Mouse (Mus musculus): ENCODE measurements around the gene Amt. TPM values are rescaled to one million over a fixed set of nuclear protein-coding genes. Genes with fewer than 3 reads are reported as not detected.

Gene Amt
- 12.9 and 15.3 TPM in 2 replicates for polyA plus RNA-seq (2014; fragmentation: Nextera tagmentation; extraction: Ambion mirVana)

DNA sequence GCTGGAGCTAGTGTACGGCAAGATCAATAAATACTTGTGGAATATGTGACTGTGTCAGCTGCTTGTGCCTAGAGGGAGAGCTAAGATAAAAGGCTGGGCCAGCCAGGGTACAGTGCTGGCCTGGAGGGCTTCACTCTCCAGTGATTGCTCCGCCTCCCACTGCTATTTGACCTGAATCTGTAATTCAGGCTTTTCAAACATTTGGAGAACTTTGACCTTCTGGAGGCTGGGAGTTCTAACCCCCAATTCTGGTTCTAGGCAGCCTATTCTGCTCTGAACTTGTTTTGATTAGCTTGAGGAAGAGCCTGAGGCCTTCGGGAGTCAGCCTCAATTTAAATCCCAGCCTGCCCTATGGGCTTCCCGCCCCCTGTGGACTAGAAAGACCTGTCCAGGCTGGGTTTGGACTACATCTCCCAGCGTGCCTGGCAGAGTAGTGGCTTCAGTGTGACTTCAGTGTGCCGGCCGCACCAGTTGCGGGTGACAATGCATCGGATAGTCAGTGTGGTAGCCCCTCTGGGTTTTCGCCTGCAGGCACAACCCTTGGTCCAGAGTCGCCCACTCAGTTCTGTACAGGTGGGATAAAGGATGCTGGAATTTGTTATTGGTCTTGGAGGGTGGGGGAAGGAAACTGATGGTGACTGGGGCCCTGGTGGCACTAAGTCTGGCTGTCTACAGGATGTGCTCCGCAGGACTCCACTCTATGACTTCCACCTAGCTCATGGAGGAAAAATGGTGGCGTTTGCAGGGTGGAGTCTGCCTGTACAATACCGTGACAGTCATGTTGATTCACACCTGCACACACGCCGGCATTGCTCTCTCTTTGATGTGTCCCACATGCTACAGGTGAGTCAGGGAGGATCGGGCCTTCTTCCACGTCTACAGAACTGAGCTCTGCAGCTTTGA is at the start of gene Amt:
Gene Amt (plus strand): TSS at position 401 of the 903 bp plus-strand sequence.
- Histone ChIP-seq H3K4me2 (peak within 1 kb of the TSS; percentile 60), H3K27me3 (ENCODE audit: control insufficient read depth, insufficient read depth, low read length) (no peaks in the 10 kb centered on the region), H3K4me1 (ENCODE audit: control insufficient read depth, insufficient read depth, low read length) (peaks cover 11% of the 10 kb centered on the region; the same call in 1 of the 2 replicates), H3K36me3 (ENCODE audit: control insufficient read depth, insufficient read depth, low read length) (no peaks in the 10 kb centered on the region), H3K9me3 (replicated peaks; ENCODE audit: control insufficient read depth, low read length) (no peaks in the 10 kb centered on the region), H3K4me3 (ENCODE audit: low read depth, low read length) (peak within 1 kb of the TSS; percentile 29), H3K27ac (ENCODE audit: low read depth, low read length) (peak within 1 kb of the TSS; percentile 37; the same call in 1 of the 2 replicates), H3K9ac (ENCODE audit: low read depth, low read length) (peak within 1 kb of the TSS; percentile 58)
- no peak for ATAC-seq (replicated peaks; ENCODE audit: insufficient number of reproducible peaks, low FRiP score, low TSS enrichment)
- 26% methylated on average over 18 of the region's 18 CpGs for WGBS (ENCODE audit: insufficient replicate concordance)

GRCm38 (mm10) chr9:108248957-108249356 is 47.7 kb upstream of the Amt start:
- no peak overlapping the region for H3K4me2 ChIP-seq
- H3K36me3 ChIP-seq (ENCODE audit: control insufficient read depth, insufficient read depth, low read length): peaks cover 4% of the 10 kb centered on the region; the same call in 1 of the 2 replicates
- H3K9me3 ChIP-seq (replicated peaks; ENCODE audit: control insufficient read depth, low read length): no peaks in the 10 kb centered on the region
- H3K27me3 ChIP-seq (ENCODE audit: control insufficient read depth, insufficient read depth, low read length): no peaks in the 10 kb centered on the region
- WGBS (ENCODE audit: insufficient replicate concordance): 59% methylated on average over 5 of the region's 5 CpGs
- H3K4me3 ChIP-seq (ENCODE audit: low read depth, low read length): no peak overlapping the region
- no peak for ATAC-seq (replicated peaks; ENCODE audit: insufficient number of reproducible peaks, low FRiP score, low TSS enrichment)
- H3K27ac ChIP-seq (ENCODE audit: low read depth, low read length): no peak overlapping the region
- H3K9ac ChIP-seq (ENCODE audit: low read depth, low read length): 0 out of 2 replicates have a peak overlapping the region, but pooled peaks have one; percentile 10
- H3K4me1 ChIP-seq (ENCODE audit: control insufficient read depth, insufficient read depth, low read length): peaks cover 11% of the 10 kb centered on the region

GRCm38 (mm10) chr9:108251877-108252276 is 44.8 kb upstream of the Amt start:
- peaks cover 11% of the 10 kb centered on the region for H3K4me1 ChIP-seq (ENCODE audit: control insufficient read depth, insufficient read depth, low read length)
- H3K27me3 ChIP-seq (ENCODE audit: control insufficient read depth, insufficient read depth, low read length): no peaks in the 10 kb centered on the region
- H3K27ac ChIP-seq (ENCODE audit: low read depth, low read length): no peak overlapping the region
- no peaks in the 10 kb centered on the region for H3K9me3 ChIP-seq (replicated peaks; ENCODE audit: control insufficient read depth, low read length)
- H3K4me2 ChIP-seq: no peak overlapping the region
- no peak for ATAC-seq (replicated peaks; ENCODE audit: insufficient number of reproducible peaks, low FRiP score, low TSS enrichment)
- H3K4me3 ChIP-seq (ENCODE audit: low read depth, low read length): no peak overlapping the region
- no peak overlapping the region for H3K9ac ChIP-seq (ENCODE audit: low read depth, low read length)
- 89% methylated on average over 6 of the region's 6 CpGs for WGBS (ENCODE audit: insufficient replicate concordance)
- peaks cover 4% of the 10 kb centered on the region; the same call in 1 of the 2 replicates for H3K36me3 ChIP-seq (ENCODE audit: control insufficient read depth, insufficient read depth, low read length)

GRCm38 (mm10) chr9:108252766-108253165 is 43.9 kb upstream of the Amt start:
- Histone ChIP-seq H3K27ac (ENCODE audit: low read depth, low read length) (no peak overlapping the region), H3K4me1 (ENCODE audit: control insufficient read depth, insufficient read depth, low read length) (peaks cover 14% of the 10 kb centered on the region), H3K9ac (ENCODE audit: low read depth, low read length) (no peak overlapping the region), H3K4me3 (ENCODE audit: low read depth, low read length) (no peak overlapping the region), H3K4me2 (no peak overlapping the region), H3K9me3 (replicated peaks; ENCODE audit: control insufficient read depth, low read length) (no peaks in the 10 kb centered on the region), H3K27me3 (ENCODE audit: control insufficient read depth, insufficient read depth, low read length) (no peaks in the 10 kb centered on the region), H3K36me3 (ENCODE audit: control insufficient read depth, insufficient read depth, low read length) (peaks cover 4% of the 10 kb centered on the region; the same call in 1 of the 2 replicates)
- 71% methylated on average over 7 of the region's 7 CpGs for WGBS (ENCODE audit: insufficient replicate concordance)
- no peak for ATAC-seq (replicated peaks; ENCODE audit: insufficient number of reproducible peaks, low FRiP score, low TSS enrichment)

- Histone ChIP-seq H3K4me1 (ENCODE audit: control insufficient read depth, insufficient read depth, low read length) (peaks cover 40% of the 10 kb centered on the region), H3K36me3 (ENCODE audit: control insufficient read depth, insufficient read depth, low read length) (no peaks in the 10 kb centered on the region), H3K4me2 (peak overlapping the region; percentile 83; the same call in 1 of the 2 replicates), H3K27me3 (ENCODE audit: control insufficient read depth, insufficient read depth, low read length) (no peaks in the 10 kb centered on the region), H3K27ac (ENCODE audit: low read depth, low read length) (peak overlapping the region; percentile 0; the same call in 1 of the 2 replicates), H3K4me3 (ENCODE audit: low read depth, low read length) (no peak overlapping the region), H3K9ac (ENCODE audit: low read depth, low read length) (no peak overlapping the region), H3K9me3 (replicated peaks; ENCODE audit: control insufficient read depth, low read length) (no peaks in the 10 kb centered on the region)
- ATAC-seq (replicated peaks; ENCODE audit: insufficient number of reproducible peaks, low FRiP score, low TSS enrichment): no peak
- WGBS (ENCODE audit: insufficient replicate concordance): 50% methylated on average over 4 of the region's 4 CpGs
These were observed 36.1 kb upstream of the Amt start for GRCm38 (mm10) chr9:108260526-108260925.

DNA sequence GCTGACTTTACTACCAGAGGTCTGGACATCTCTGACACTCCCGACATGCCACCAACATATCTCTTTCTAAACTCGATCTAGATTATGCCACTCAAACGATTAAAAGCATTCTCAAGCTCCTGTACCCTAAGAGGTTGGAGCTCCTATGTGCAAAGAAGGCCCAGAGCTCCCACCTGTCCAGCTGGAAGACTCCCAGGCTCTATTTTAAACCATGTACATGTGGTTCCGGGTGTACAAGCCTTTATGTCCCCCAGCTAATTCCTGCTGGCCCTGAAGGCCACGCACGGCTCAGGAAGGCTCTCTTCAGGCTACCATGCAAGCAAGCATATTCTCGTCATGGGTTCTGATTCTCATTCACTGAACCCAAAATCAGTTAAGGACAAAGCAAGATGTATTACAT is 34.8 kb upstream of the Amt start:
- Histone ChIP-seq H3K4me3 (ENCODE audit: low read depth, low read length) (peak overlapping the region; percentile 97), H3K4me1 (ENCODE audit: control insufficient read depth, insufficient read depth, low read length) (peaks cover 48% of the 10 kb centered on the region), H3K27me3 (ENCODE audit: control insufficient read depth, insufficient read depth, low read length) (no peaks in the 10 kb centered on the region), H3K27ac (ENCODE audit: low read depth, low read length) (peak overlapping the region; percentile 35; the same call in 1 of the 2 replicates), H3K4me2 (peak overlapping the region; percentile 83), H3K9ac (ENCODE audit: low read depth, low read length) (peak overlapping the region; percentile 97; the same call in 1 of the 2 replicates), H3K9me3 (replicated peaks; ENCODE audit: control insufficient read depth, low read length) (no peaks in the 10 kb centered on the region), H3K36me3 (ENCODE audit: control insufficient read depth, insufficient read depth, low read length) (no peaks in the 10 kb centered on the region)
- WGBS (ENCODE audit: insufficient replicate concordance): 41% methylated on average over 7 of the region's 7 CpGs
- ATAC-seq (replicated peaks; ENCODE audit: insufficient number of reproducible peaks, low FRiP score, low TSS enrichment): no peak

- WGBS (ENCODE audit: insufficient replicate concordance): 39% methylated on average over 11 of the region's 11 CpGs
- no peak for ATAC-seq (replicated peaks; ENCODE audit: insufficient number of reproducible peaks, low FRiP score, low TSS enrichment)
- peak overlapping the region; percentile 83 for H3K4me2 ChIP-seq
- H3K36me3 ChIP-seq (ENCODE audit: control insufficient read depth, insufficient read depth, low read length): no peaks in the 10 kb centered on the region
- no peaks in the 10 kb centered on the region for H3K27me3 ChIP-seq (ENCODE audit: control insufficient read depth, insufficient read depth, low read length)
- peak overlapping the region; percentile 97 for H3K4me3 ChIP-seq (ENCODE audit: low read depth, low read length)
- peak overlapping the region; percentile 97 for H3K9ac ChIP-seq (ENCODE audit: low read depth, low read length)
- no peaks in the 10 kb centered on the region for H3K9me3 ChIP-seq (replicated peaks; ENCODE audit: control insufficient read depth, low read length)
- H3K4me1 ChIP-seq (ENCODE audit: control insufficient read depth, insufficient read depth, low read length): peaks cover 48% of the 10 kb centered on the region
- peak overlapping the region; percentile 98 for H3K27ac ChIP-seq (ENCODE audit: low read depth, low read length)
These were observed 34.1 kb upstream of the Amt start for GRCm38 (mm10) chr9:108262494-108263049.

- peak overlapping the region; percentile 97 for H3K9ac ChIP-seq (ENCODE audit: low read depth, low read length)
- WGBS (ENCODE audit: insufficient replicate concordance): under 1% methylated on average over 43 of the region's 62 CpGs
- peak overlapping the region; percentile 97 for H3K4me3 ChIP-seq (ENCODE audit: low read depth, low read length)
- H3K36me3 ChIP-seq (ENCODE audit: control insufficient read depth, insufficient read depth, low read length): no peaks in the 10 kb centered on the region
- H3K4me1 ChIP-seq (ENCODE audit: control insufficient read depth, insufficient read depth, low read length): peaks cover 52% of the 10 kb centered on the region
- H3K27ac ChIP-seq (ENCODE audit: low read depth, low read length): peak overlapping the region; percentile 98
- peak; percentile 64 for ATAC-seq (replicated peaks; ENCODE audit: insufficient number of reproducible peaks, low FRiP score, low TSS enrichment)
- peak overlapping the region; percentile 83 for H3K4me2 ChIP-seq
- no peaks in the 10 kb centered on the region for H3K9me3 ChIP-seq (replicated peaks; ENCODE audit: control insufficient read depth, low read length)
- no peaks in the 10 kb centered on the region for H3K27me3 ChIP-seq (ENCODE audit: control insufficient read depth, insufficient read depth, low read length)
These were observed 33.4 kb upstream of the Amt start for GRCm38 (mm10) chr9:108263131-108263681.

Data from heart, embryonic 11.5 days (tissue).